Mouse (Mus musculus) hindbrain, postnatal 0 days (tissue): ENCODE results near the gene Pqlc2. TPM values are rescaled to one million over a fixed set of nuclear protein-coding genes. Genes with fewer than 3 reads are reported as not detected.

Source experiments
- ATAC-seq: fragments of 200-750 bp; cut with Nextera tagmentation; 2 replicates; pipeline ENCODE4 v1.8.0; 2017; ENCODE audit warnings: mild to moderate bottlenecking, moderate TSS enrichment, moderate library complexity
- DNase-seq: peaks from one replicate; pipeline ENCODE4 v3.0.0-alpha.2; 2015; ENCODE audit warnings: low spot score
- H3K27ac ChIP-seq: fragments of 300-500 bp; sonication (generic); 2 replicates; pipeline ENCODE4 v1.5.1; 2014; ENCODE audit warnings: mild to moderate bottlenecking
- H3K27me3 ChIP-seq: fragments of 300-500 bp; sonication (generic); 2 replicates; pipeline ENCODE4 v1.6.1; 2014; ENCODE audit warnings: low read length, mixed read lengths; ENCODE audit not compliant: insufficient read depth
- H3K36me3 ChIP-seq: fragments of 300-500 bp; sonication (generic); 2 replicates; pipeline ENCODE4 v1.6.1; 2014; ENCODE audit warnings: low read length, mixed read lengths; ENCODE audit not compliant: insufficient read depth
- H3K4me1 ChIP-seq: fragments of 300-500 bp; sonication (generic); 2 replicates; pipeline ENCODE4 v1.6.1; 2014; ENCODE audit warnings: antibody characterized with exemption, low read length, mixed read lengths; ENCODE audit not compliant: insufficient read depth
- H3K4me2 ChIP-seq: fragments of 300-500 bp; sonication (generic); 2 replicates; pipeline ENCODE4 v1.6.1; 2014; ENCODE audit warnings: low read depth, mild to moderate bottlenecking, low read length, moderate library complexity, mixed read lengths
- H3K4me3 ChIP-seq: fragments of 300-500 bp; sonication (generic); 2 replicates; pipeline ENCODE4 v1.5.1; 2014; ENCODE audit warnings: low read length
- H3K9ac ChIP-seq: fragments of 300-500 bp; sonication (generic); replicated peaks from 2 replicates; pipeline ENCODE4 v1.6.1; 2014; ENCODE audit warnings: mild to moderate bottlenecking, low read length, moderate library complexity, mixed read lengths
- H3K9me3 ChIP-seq: fragments of 300-500 bp; sonication (generic); 2 replicates; pipeline ENCODE4 v1.6.1; 2016; ENCODE audit warnings: low read length, mixed read lengths
- CTCF ChIP-seq: IDR thresholded peaks from 2 replicates; pipeline ENCODE4 v1.5.1; 2016; ENCODE audit warnings: antibody characterized with exemption, control low read depth, low read depth
- WGBS: fragments of 180-500 bp; shearing (Covaris S2); extraction: QIAGEN DNeasy Blood & Tissue Kit; methylation state at CpG from one replicate; pipeline ENCODE4 v1.1.7; 2014; 5-methylcytosine and 5-hydroxymethylcytosine counted together
- polyA plus RNA-seq: library from polyadenylated mRNA; unstranded; fragments of >200 nt; fragmentation: Nextera tagmentation; extraction: Ambion mirVana; gene quantifications from 2 replicates; pipeline ENCODE4 v1.2.1, GENCODE M21; 2015
- total RNA-seq: library from RNA; depleted of rRNA; stranded (reverse); fragments of >200 nt; gene quantifications from 2 replicates; pipeline ENCODE4 v1.2.3, GENCODE M21; 2014

Gene Pqlc2
- total and polyA plus RNA-seq, 2 experiments from 2014 or later: 13.7 to 23.1 TPM

DNA sequence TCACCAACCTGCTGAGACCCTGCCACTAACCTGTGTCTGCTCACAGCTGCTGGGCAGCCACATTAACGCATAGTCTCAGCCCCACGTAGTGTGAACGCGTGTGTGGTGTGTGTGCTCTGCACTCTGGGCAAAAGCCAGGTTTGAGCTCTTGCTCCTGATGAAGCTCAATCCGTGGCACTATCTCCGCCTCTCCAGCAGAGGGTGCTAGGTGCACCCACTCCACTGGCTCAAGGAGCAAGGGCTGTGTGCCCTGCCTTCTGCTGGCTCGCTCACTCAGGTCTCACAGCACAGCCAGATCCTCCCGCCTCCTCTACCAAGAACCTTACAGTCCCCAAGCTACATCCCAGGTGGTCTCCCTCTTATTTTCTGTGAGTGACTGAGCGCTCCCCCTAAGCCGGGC, 21.5 kb downstream of the Pqlc2 start:
- H3K9ac ChIP-seq: no peak overlapping the region; the same call in 1 of the 2 replicates
- TF ChIP-seq CTCF: peak; percentile 84
- no peak overlapping the region for H3K4me3 ChIP-seq
- H3K4me2 ChIP-seq: no peak overlapping the region
- H3K4me1 ChIP-seq: no peaks in the 10 kb centered on the region
- H3K36me3 ChIP-seq: peaks cover 19% of the 10 kb centered on the region
- 68% methylated on average over 10 of the region's 10 CpGs for WGBS
- DNase-seq (peak; percentile 69), ATAC-seq (peak; percentile 25; the same call in 1 of the 2 replicates)
- no peaks in the 10 kb centered on the region for H3K27me3 ChIP-seq
- H3K9me3 ChIP-seq: no peaks in the 10 kb centered on the region
- no peak overlapping the region for H3K27ac ChIP-seq

DNA sequence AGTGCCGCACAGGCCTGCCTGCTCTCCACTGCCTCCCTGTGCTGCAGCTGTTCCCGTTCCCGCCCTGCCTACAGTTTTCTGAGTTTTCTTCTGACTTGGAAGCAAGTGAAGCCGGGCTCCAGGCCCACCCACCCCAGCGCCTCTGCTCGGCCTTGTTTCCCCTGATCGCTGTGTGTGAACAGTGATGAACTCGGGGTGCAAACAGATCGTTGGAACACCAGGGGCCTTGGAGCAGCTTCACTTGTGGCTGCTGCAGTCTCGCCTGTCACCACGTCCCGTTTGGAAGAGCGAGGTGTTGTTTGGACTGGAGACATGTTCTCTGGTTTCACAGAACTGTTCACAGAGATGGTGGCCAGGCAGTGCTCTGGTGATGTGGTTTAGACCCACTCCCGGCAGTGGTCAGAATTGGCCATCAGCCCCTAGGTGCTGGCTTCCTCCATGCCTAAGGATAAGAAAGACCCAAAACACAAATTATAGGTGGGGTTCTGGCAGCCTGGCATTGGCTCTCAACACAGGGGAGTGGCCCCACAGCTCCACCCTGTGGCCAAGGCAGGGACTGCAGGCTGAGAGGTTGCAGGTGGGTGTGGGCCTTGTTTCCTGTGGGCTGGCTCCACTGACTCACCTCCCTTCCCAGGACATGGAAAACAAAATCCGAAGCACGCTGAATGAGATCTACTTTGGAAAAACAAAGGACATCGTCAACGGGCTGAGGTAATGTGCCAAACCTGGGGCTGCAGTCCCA, 23.2 kb downstream of the Pqlc2 start:
- DNase-seq (peak; percentile 63), ATAC-seq (peak; percentile 31; the same call in 1 of the 2 replicates)
- no peaks in the 10 kb centered on the region; the same call in 1 of the 2 replicates for H3K4me1 ChIP-seq
- no peak overlapping the region for H3K4me2 ChIP-seq
- no peaks in the 10 kb centered on the region for H3K9me3 ChIP-seq
- no peak overlapping the region for H3K27ac ChIP-seq
- H3K9ac ChIP-seq: no peak overlapping the region
- no peaks in the 10 kb centered on the region for H3K27me3 ChIP-seq
- no peak overlapping the region for H3K4me3 ChIP-seq
- H3K36me3 ChIP-seq: peaks cover 19% of the 10 kb centered on the region
- peak; percentile 98 for TF ChIP-seq CTCF
- WGBS: 84% methylated on average over 18 of the region's 18 CpGs

GRCm38 (mm10) chr4:139286234-139286633, 24.3 kb downstream of the Pqlc2 start:
- 73% methylated on average over 5 of the region's 5 CpGs for WGBS
- no peaks in the 10 kb centered on the region for H3K9me3 ChIP-seq
- no peak for TF ChIP-seq CTCF
- H3K4me1 ChIP-seq: no peaks in the 10 kb centered on the region; the same call in 1 of the 2 replicates
- H3K27me3 ChIP-seq: no peaks in the 10 kb centered on the region
- H3K27ac ChIP-seq: no peak overlapping the region
- ATAC-seq (no peak), DNase-seq (no peak)
- peaks cover 28% of the 10 kb centered on the region for H3K36me3 ChIP-seq
- no peak overlapping the region for H3K9ac ChIP-seq
- H3K4me3 ChIP-seq: no peak overlapping the region
- H3K4me2 ChIP-seq: no peak overlapping the region

GRCm38 (mm10) chr4:139284877-139285276, 25.6 kb downstream of the Pqlc2 start:
- Histone ChIP-seq H3K4me3 (no peak overlapping the region), H3K9ac (no peak overlapping the region), H3K9me3 (no peaks in the 10 kb centered on the region), H3K36me3 (peaks cover 38% of the 10 kb centered on the region), H3K4me1 (no peaks in the 10 kb centered on the region; the same call in 1 of the 2 replicates), H3K4me2 (no peak overlapping the region), H3K27ac (no peak overlapping the region), H3K27me3 (no peaks in the 10 kb centered on the region)
- 81% methylated on average over 15 of the region's 15 CpGs for WGBS
- no peak for TF ChIP-seq CTCF
- ATAC-seq: no peak
- no peak for DNase-seq

DNA sequence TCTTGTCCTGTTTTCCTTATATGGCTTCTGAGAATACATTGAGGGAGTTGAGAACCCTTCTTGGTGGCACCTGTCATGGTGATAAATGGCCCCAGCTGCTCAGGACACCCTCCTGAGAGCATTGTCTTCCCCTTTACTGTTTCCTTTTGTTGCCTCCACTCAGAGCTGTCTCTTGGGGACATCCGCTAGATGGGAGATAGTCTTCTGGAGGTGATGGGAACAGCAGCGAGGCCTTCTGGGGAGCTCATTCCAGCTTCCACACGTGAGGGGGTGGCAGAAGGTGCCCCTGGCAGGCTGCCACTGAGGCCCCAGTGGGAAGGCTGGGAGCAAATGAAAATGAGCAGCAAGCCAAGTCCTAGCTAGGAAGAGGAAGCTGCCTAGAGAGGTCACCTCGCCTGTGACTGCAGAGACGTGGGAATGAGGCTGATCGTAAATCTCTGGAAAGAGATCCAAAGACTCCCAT, 27.5 kb downstream of the Pqlc2 start:
- Histone ChIP-seq H3K27ac (peak overlapping the region; percentile 41; the same call in 1 of the 2 replicates), H3K9ac (no peak overlapping the region), H3K4me3 (no peak overlapping the region), H3K27me3 (no peaks in the 10 kb centered on the region), H3K9me3 (no peaks in the 10 kb centered on the region), H3K4me2 (no peak overlapping the region), H3K4me1 (no peaks in the 10 kb centered on the region; the same call in 1 of the 2 replicates), H3K36me3 (peaks cover 31% of the 10 kb centered on the region)
- no peak for TF ChIP-seq CTCF
- ATAC-seq (no peak), DNase-seq (peak; percentile 33)
- WGBS: 39% methylated on average over 6 of the region's 6 CpGs

GRCm38 (mm10) chr4:139281791-139282345, 28.6 kb downstream of the Pqlc2 start:
- Histone ChIP-seq H3K27me3 (no peaks in the 10 kb centered on the region), H3K4me2 (no peak overlapping the region), H3K27ac (no peak overlapping the region), H3K9ac (no peak overlapping the region), H3K36me3 (peaks cover 25% of the 10 kb centered on the region), H3K4me1 (no peaks in the 10 kb centered on the region; the same call in 1 of the 2 replicates), H3K4me3 (no peak overlapping the region), H3K9me3 (no peaks in the 10 kb centered on the region)
- no peak for ATAC-seq
- no peak for TF ChIP-seq CTCF
- 69% methylated on average over 16 of the region's 16 CpGs for WGBS
- DNase-seq: no peak
